ENCODE assay signal across 19 mouse cellular contexts in the genomic region with DNA sequence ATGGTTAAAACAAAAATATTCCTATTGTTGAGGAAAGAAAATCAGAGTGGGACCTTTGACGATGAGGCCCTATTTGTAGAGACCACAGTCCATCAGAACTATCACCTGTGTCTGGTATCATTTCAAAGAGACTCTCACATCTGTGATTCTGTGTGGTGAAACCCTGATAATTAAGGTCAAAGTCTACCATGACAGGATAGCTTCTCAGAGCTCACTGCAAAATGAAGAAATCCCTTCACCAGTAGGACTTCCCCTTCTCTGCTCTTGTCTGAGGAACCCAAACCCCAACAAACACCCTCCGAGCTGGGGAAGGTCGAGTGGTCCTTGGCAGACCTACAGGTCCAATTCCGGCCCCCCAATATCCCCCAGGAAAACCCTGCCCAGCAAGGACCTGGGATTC.
"Had no signal": no experiment of that assay in that cellular context is flagged by ENCODE, and none has a peak within 500 bp of the region (broad histone marks: within the 10 kb centered on the region; RNA-seq: fewer than 3 reads in every experiment).

No protein-coding gene starts in this region.

- DNase-seq: lung, adult 18-20 months; lung, embryonic 14.5 days; lung, postnatal 10 days; lung, postnatal 4 days; retina, postnatal 1 day; right cerebral cortex, adult 18-20 months; right cerebral cortex, postnatal 25 days; right cerebral cortex, postnatal 4 days; thymus, adult 2 months; thymus, postnatal 25 days; thymus, postnatal 4 days had no signal

- H3K9ac ChIP-seq: lung, embryonic 14.5 days; midbrain, embryonic 13.5 days; midbrain, embryonic 15.5 days; neural tube, embryonic 13.5 days; neural tube, embryonic 15.5 days; stomach, embryonic 15.5 days had no signal

- H3K27ac ChIP-seq: midbrain, embryonic 13.5 days; midbrain, embryonic 15.5 days; neural tube, embryonic 13.5 days; neural tube, embryonic 15.5 days; stomach, embryonic 15.5 days; stomach, postnatal 0 days had no signal

- H3K27me3 ChIP-seq: midbrain, embryonic 13.5 days; midbrain, embryonic 15.5 days; neural tube, embryonic 13.5 days; neural tube, embryonic 15.5 days; stomach, embryonic 15.5 days had no signal

- H3K36me3 ChIP-seq: midbrain, embryonic 13.5 days; midbrain, embryonic 15.5 days; neural tube, embryonic 13.5 days; neural tube, embryonic 15.5 days; stomach, embryonic 15.5 days had no signal

- H3K4me1 ChIP-seq: midbrain, embryonic 13.5 days; midbrain, embryonic 15.5 days; neural tube, embryonic 13.5 days; neural tube, embryonic 15.5 days; stomach, embryonic 15.5 days had no signal

- H3K9me3 ChIP-seq: megakaryocyte, embryonic 14.5 days; midbrain, embryonic 13.5 days; midbrain, embryonic 15.5 days; neural tube, embryonic 13.5 days; neural tube, embryonic 15.5 days; stomach, embryonic 15.5 days had no signal

- H3K4me3 ChIP-seq: megakaryocyte, embryonic 14.5 days; midbrain, embryonic 13.5 days; midbrain, embryonic 15.5 days; neural tube, embryonic 13.5 days; neural tube, embryonic 15.5 days; stomach, embryonic 15.5 days had no signal

- H3K4me2 ChIP-seq: lung, embryonic 14.5 days; midbrain, embryonic 11.5 days; midbrain, embryonic 13.5 days; midbrain, embryonic 15.5 days; neural tube, embryonic 13.5 days; neural tube, embryonic 15.5 days; stomach, embryonic 15.5 days had no signal

- ATAC-seq: midbrain, embryonic 13.5 days; midbrain, embryonic 15.5 days had no signal
